Comparison of ENCODE assay signal across 8 mouse cellular contexts in genomic region chr3:89281579-89282290, GRCm38 (mm10). TPM values are rescaled to one million over a fixed set of nuclear protein-coding genes. Genes with fewer than 3 reads are reported as not detected.
A peak's percentile ranks its signal among the peaks of the same experiment; 100 is the strongest.
DNase-seq lines count a peak whose midpoint lies in the region; ATAC-seq lines count a peak whose summit lies in the region.

No protein-coding gene starts in this region.

- H3K4me3 ChIP-seq in midbrain, embryonic 10.5 days = peak overlapping the region; percentile 61

- peaks cover 46% of the 10 kb centered on the region for H3K4me1 ChIP-seq in midbrain, embryonic 10.5 days

- peak; percentile 72 for ATAC-seq in inflammation-experienced regulatory T-cells, adult 6 months

- H3K36me3 ChIP-seq in midbrain, embryonic 10.5 days = no peaks in the 10 kb centered on the region

- peak overlapping the region; percentile 70 for H3K27ac ChIP-seq in midbrain, embryonic 10.5 days (replicated peaks)

- WGBS in midbrain, embryonic 10.5 days = 10% methylated on average over 20 of the region's 20 CpGs

- no peaks in the 10 kb centered on the region for H3K9me3 ChIP-seq in midbrain, embryonic 10.5 days (replicated peaks)

- DNase-seq in ZHBTc4 (ENCODE audit: low read depth, low spot score) = peak; percentile 92
- DNase-seq in cerebellum, postnatal 4 days (ENCODE audit: low spot score in 2 of 2) = peak; percentile 67 to 85
- peak; percentile 71 for DNase-seq in gastrocnemius, postnatal 25 days
- peak; percentile 86 for DNase-seq in left cerebral cortex, postnatal 4 days
- DNase-seq in midbrain, embryonic 10.5 days (ENCODE audit: low spot score) = peak; percentile 86
- DNase-seq in right cerebral cortex, postnatal 25 days = peak; percentile 81
- peak; percentile 74 to 85 for DNase-seq in urinary bladder, postnatal 4 days (ENCODE audit: low spot score in 2 of 2)

- H3K27me3 ChIP-seq in midbrain, embryonic 10.5 days (ENCODE audit: low read depth, poor library complexity, severe bottlenecking) = peaks cover 63% of the 10 kb centered on the region

- intact Hi-C loops in left cerebral cortex, postnatal 4 days (cut with DNase I) = loop anchor here (5.0 kb wide), 1 partner anchor 34 kb away; the partner anchor contains the start of genes Krtcap2 and Trim46

RNA-seq across cellular contexts. Expression of gene Efna1, which starts 0.8 kb away (rescaled TPM):
- total RNA-seq in gastrocnemius, postnatal 25 days (2021) = 10 to 100 TPM; 10.2 to 12.8 TPM
- polyA plus RNA-seq in inflammation-experienced regulatory T-cells, adult 6 months (2017; shearing (Covaris generic)) = not detected
- total RNA-seq in left cerebral cortex, postnatal 4 days (2021) = 1 to 10 TPM; 5.0 to 6.4 TPM
- polyA plus RNA-seq in midbrain, embryonic 10.5 days (2016; fragmentation: Nextera tagmentation; extraction: Ambion mirVana) = 11.8 TPM in 2 replicates

RNA-seq across cellular contexts. Expression of gene Slc50a1, which starts 11.4 kb away (rescaled TPM):
- total RNA-seq in gastrocnemius, postnatal 25 days (2021) = 10 to 100 TPM in 1 of 2 experiments, 1 to 10 TPM in 1; 8.2 to 11.4 TPM
- 100 to 1,000 TPM; 152 to 315 (median 248) TPM for polyA plus RNA-seq in inflammation-experienced regulatory T-cells, adult 6 months (2017; shearing (Covaris generic))
- total RNA-seq in left cerebral cortex, postnatal 4 days (2021) = 10 to 100 TPM; 17.3 to 21.3 TPM
- polyA plus RNA-seq in midbrain, embryonic 10.5 days (2016; fragmentation: Nextera tagmentation; extraction: Ambion mirVana) = 29.8 and 34.3 TPM in 2 replicates

RNA-seq across cellular contexts. Expression of gene Dpm3, which starts 22.6 kb away (rescaled TPM):
- total RNA-seq in gastrocnemius, postnatal 25 days (2021) = 10 to 100 TPM; 24.7 to 28.8 TPM
- 100 to 1,000 TPM; 115 to 155 (median 137) TPM for polyA plus RNA-seq in inflammation-experienced regulatory T-cells, adult 6 months (2017; shearing (Covaris generic))
- total RNA-seq in left cerebral cortex, postnatal 4 days (2021) = 10 to 100 TPM; 54.0 to 59.7 TPM
- 94.9 and 101 TPM in 2 replicates for polyA plus RNA-seq in midbrain, embryonic 10.5 days (2016; fragmentation: Nextera tagmentation; extraction: Ambion mirVana)

RNA-seq across cellular contexts. Expression of gene Trim46, which starts 35.6 kb away (rescaled TPM):
- under 1 TPM; 0.28 to 0.38 TPM for total RNA-seq in gastrocnemius, postnatal 25 days (2021)
- 1 to 10 TPM; 2.6 to 5.5 (median 3.4) TPM for polyA plus RNA-seq in inflammation-experienced regulatory T-cells, adult 6 months (2017; shearing (Covaris generic))
- total RNA-seq in left cerebral cortex, postnatal 4 days (2021) = 100 to 1,000 TPM; 128 to 133 TPM
- polyA plus RNA-seq in midbrain, embryonic 10.5 days (2016; fragmentation: Nextera tagmentation; extraction: Ambion mirVana) = 5.7 and 11.5 TPM in 2 replicates

RNA-seq across cellular contexts. Expression of gene Krtcap2, which starts 36.0 kb away (rescaled TPM):
- total RNA-seq in gastrocnemius, postnatal 25 days (2021) = 10 to 100 TPM; 66.6 to 78.8 TPM
- polyA plus RNA-seq in inflammation-experienced regulatory T-cells, adult 6 months (2017; shearing (Covaris generic)) = 100 to 1,000 TPM; 271 to 458 (median 303) TPM
- 100 to 1,000 TPM in 1 of 2 experiments, 10 to 100 TPM in 1; 86.2 to 106 TPM for total RNA-seq in left cerebral cortex, postnatal 4 days (2021)
- polyA plus RNA-seq in midbrain, embryonic 10.5 days (2016; fragmentation: Nextera tagmentation; extraction: Ambion mirVana) = 268 and 282 TPM in 2 replicates

Comparison
In these comparisons a context has a peak if more than half of its experiments do, and no peak if none do; other contexts are left out.
1. Peak in every context shown above with its lines: DNase-seq, ATAC-seq, H3K4me3 ChIP-seq and H3K27ac ChIP-seq.